Mouse (Mus musculus) kidney, postnatal 0 days (tissue): ENCODE results near the gene Tmcc1. TPM values are rescaled to one million over a fixed set of nuclear protein-coding genes. Genes with fewer than 3 reads are reported as not detected.

Experiments used
- ATAC-seq: fragments of 200-750 bp; cut with Nextera tagmentation; replicated peaks from 2 replicates; pipeline ENCODE4 v1.8.0; 2017; ENCODE audit warnings: low read depth, moderate number of reproducible peaks, moderate TSS enrichment, moderate library complexity; ENCODE audit not compliant: low FRiP score
- DNase-seq: peaks from one replicate; pipeline ENCODE4 v3.0.0-alpha.2; 2016; ENCODE audit warnings: low spot score
- H3K27ac ChIP-seq: fragments of 300-500 bp; sonication (generic); 2 replicates; pipeline ENCODE4 v1.5.1; 2014; ENCODE audit warnings: mild to moderate bottlenecking
- H3K27me3 ChIP-seq: fragments of 300-500 bp; sonication (generic); 2 replicates; pipeline ENCODE4 v1.6.1; 2014; ENCODE audit warnings: low read length, mixed read lengths; ENCODE audit not compliant: insufficient read depth
- H3K36me3 ChIP-seq: fragments of 300-500 bp; sonication (generic); 2 replicates; pipeline ENCODE4 v1.6.1; 2014; ENCODE audit warnings: low read length, mixed read lengths; ENCODE audit not compliant: insufficient read depth
- H3K4me1 ChIP-seq: fragments of 300-500 bp; sonication (generic); replicated peaks from 2 replicates; pipeline ENCODE4 v1.6.1; 2014; ENCODE audit warnings: antibody characterized with exemption, low read length, mixed read lengths; ENCODE audit not compliant: insufficient read depth
- H3K4me2 ChIP-seq: fragments of 300-500 bp; sonication (generic); 2 replicates; pipeline ENCODE4 v1.6.1; 2014; ENCODE audit warnings: mild to moderate bottlenecking, low read length, moderate library complexity, mixed read lengths
- H3K4me3 ChIP-seq: fragments of 300-500 bp; sonication (generic); replicated peaks from 2 replicates; pipeline ENCODE4 v1.5.1; 2014; ENCODE audit warnings: low read depth, low read length
- H3K9ac ChIP-seq: fragments of 300-500 bp; sonication (generic); 2 replicates; pipeline ENCODE4 v1.6.1; 2014; ENCODE audit warnings: low read depth, low read length
- H3K9me3 ChIP-seq: fragments of 300-500 bp; sonication (generic); replicated peaks from 2 replicates; pipeline ENCODE4 v1.6.1; 2016; ENCODE audit warnings: low read length, inconsistent platforms, mixed read lengths
- CTCF ChIP-seq: IDR thresholded peaks from 2 replicates; pipeline ENCODE4 v1.5.1; 2016; ENCODE audit warnings: antibody characterized with exemption, low read depth, mild to moderate bottlenecking, moderate library complexity
- WGBS: fragments of 180-500 bp; shearing (Covaris S2); extraction: QIAGEN DNeasy Blood & Tissue Kit; methylation state at CpG from one replicate; pipeline ENCODE4 v1.1.7; 2014; 5-methylcytosine and 5-hydroxymethylcytosine counted together
- polyA plus RNA-seq: library from polyadenylated mRNA; unstranded; fragments of >200 nt; fragmentation: Nextera tagmentation; extraction: Ambion mirVana; gene quantifications from 2 replicates; pipeline ENCODE4 v1.2.1, GENCODE M21; 2015

Tmcc1 gene
- polyA plus RNA-seq, 1 experiment from 2014 or later, result 6.9 TPM

DNA sequence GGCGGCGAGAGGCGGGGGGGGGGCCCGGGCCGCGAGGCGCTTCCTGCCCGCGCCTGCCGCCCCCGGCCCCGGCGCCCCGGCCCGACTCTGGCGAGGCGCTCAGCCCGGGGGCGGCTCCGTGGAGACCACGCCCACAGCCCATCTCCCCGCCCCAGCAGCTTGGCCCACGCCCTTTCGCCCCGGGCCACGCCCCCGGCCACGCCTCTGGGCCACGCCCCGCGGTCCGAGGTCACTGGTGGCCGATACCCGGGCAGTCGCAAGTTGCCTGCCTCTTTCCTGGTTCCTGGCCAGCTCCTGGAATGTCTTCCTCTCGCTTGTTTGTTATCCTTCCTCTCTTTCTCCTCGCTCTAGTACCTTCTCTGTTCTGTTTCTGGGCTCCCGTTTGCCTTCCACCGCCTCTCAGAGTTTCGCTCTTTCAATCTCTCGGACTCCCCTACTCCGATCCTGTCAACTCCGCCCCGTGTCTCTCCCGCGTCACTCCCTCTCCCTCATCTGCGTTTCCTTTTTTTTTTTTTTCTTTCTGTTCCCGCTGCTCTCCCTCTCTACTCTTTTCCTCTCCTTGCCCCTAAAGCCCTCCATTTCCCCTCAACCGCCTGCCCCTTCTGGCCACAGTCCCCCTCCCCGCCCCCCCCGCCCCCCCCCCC, 198.3 kb downstream of the Tmcc1 start, which contains the start of gene Plxnd1:
TSS of gene Plxnd1 (minus strand) at position 129 of the 644 bp plus-strand sequence.
- TF ChIP-seq CTCF, result no peak
- Histone ChIP-seq H3K27ac (peak within 1 kb of the TSS; percentile 94), H3K4me1 (peaks cover 31% of the 10 kb centered on the region; the same call in 1 of the 2 replicates), H3K4me2 (peak within 1 kb of the TSS; percentile 82), H3K36me3 (no peaks in the 10 kb centered on the region), H3K4me3 (peak within 1 kb of the TSS; percentile 70), H3K9ac (peak within 1 kb of the TSS; percentile 83), H3K27me3 (no peaks in the 10 kb centered on the region; the same call in 1 of the 2 replicates), H3K9me3 (no peaks in the 10 kb centered on the region)
- DNase-seq (peak; percentile 95), ATAC-seq (peak; percentile 71)
- WGBS, result 1% methylated on average over 46 of the region's 51 CpGs

DNA sequence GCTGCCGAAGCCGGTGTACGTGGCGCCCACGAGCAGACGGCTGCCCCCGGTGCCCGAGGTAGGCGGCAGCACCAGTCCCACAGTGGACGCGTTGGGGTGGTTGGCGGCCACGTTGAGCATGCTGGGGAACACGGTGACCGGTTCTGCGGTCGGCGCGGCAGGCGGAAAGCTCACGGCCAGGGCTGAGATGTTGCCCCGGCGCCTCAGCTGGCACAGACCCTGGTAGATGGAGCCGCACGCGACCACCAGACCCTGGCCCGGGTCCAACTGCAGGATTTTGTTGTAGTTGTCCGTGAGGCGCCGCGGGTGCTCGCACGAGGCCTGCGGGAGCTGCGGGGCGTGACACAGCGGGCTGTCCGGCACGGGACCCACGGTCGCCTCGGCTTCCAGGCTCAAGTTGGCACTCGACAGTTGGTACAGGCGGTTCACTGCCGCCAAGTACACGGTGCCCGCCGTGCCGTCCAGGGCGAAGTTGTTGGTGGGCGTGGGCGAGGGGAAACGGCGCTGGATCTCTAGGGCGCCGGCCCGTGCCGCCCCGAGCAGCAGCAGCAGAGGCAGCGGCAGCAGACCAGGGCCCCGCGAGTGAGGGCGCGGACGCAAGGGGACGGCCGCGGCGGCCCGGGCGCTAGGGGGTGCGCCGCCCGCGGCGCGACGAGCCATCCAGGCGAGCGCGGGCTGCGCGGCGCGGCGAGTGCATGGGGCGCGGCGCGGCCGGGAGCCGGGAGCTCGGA, 199.0 kb downstream of the Tmcc1 start:
- Histone ChIP-seq H3K4me1 (peaks cover 31% of the 10 kb centered on the region; the same call in 1 of the 2 replicates), H3K4me3 (peak overlapping the region; percentile 70), H3K4me2 (peak overlapping the region; percentile 82), H3K9ac (peak overlapping the region; percentile 83), H3K27ac (peak overlapping the region; percentile 94), H3K27me3 (no peaks in the 10 kb centered on the region; the same call in 1 of the 2 replicates), H3K36me3 (no peaks in the 10 kb centered on the region), H3K9me3 (no peaks in the 10 kb centered on the region)
- no peak for TF ChIP-seq CTCF
- WGBS, result 1% methylated on average over 80 of the region's 93 CpGs
- no peak for DNase-seq
- no peak; the same call in none of the 2 replicates for ATAC-seq

DNA sequence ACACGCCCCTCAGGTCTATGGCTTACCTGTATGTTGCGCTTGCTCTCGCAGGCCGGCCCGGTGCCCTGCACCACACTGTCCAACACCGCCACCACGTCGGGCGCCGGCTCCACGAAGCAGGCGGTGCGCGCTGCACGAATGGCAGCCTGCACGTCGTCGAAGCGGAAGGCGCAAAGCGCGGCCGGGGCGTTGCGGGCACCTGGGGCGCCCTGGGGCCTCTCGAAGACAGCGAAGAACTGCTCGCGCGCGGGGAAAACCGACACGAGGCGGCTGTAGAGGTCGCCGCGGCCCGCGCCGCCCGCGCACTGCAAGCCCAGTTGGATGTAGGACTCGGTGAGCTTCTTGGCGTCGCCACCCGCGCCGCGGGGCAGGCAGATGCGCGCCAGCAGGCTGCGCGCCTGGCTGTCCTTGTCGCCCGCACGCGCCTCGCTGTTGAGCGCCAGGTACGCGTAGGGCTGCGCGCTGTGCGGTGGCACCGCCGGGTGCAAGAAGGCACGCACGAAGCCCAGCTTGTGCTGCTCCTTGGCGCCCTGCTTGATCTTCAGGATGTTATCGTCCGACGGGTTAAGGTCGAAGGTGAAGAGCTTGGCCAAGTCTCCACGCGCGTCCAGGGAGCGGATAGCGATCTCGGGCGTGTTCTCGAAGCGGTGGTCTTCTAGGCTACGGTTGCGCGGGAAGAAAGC, 199.7 kb downstream of the Tmcc1 start:
- no peak for DNase-seq

DNA sequence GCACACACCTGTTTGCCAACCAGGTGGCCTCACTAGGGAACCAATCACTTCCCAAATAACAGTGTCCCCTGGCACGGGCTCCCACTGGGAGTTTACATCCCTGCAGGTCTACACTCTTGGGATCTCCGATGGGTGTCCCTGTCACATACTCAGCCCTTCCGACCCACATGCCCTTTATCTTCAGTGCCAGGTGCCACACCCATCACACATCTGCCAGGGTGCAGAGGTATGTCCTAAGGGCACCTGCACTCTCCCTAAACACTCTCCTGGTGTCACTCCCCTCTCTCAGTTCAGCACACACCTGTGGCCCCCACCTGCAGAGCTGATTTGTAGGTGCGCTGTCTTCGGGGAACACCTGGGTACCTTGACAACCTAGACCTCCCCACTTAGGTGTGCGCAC, 200.3 kb downstream of the Tmcc1 start:
- DNase-seq (no peak), ATAC-seq (no peak)
- TF ChIP-seq CTCF, result no peak
- H3K27me3 ChIP-seq, result no peaks in the 10 kb centered on the region; the same call in 1 of the 2 replicates
- no peaks in the 10 kb centered on the region for H3K9me3 ChIP-seq
- peak overlapping the region; percentile 83 for H3K9ac ChIP-seq
- peaks cover 36% of the 10 kb centered on the region for H3K4me1 ChIP-seq
- H3K27ac ChIP-seq, result peak overlapping the region; percentile 94; the same call in 1 of the 2 replicates
- peak overlapping the region; percentile 70 for H3K4me3 ChIP-seq
- no peaks in the 10 kb centered on the region for H3K36me3 ChIP-seq
- peak overlapping the region; percentile 82 for H3K4me2 ChIP-seq
- 48% methylated on average over 6 of the region's 6 CpGs for WGBS

More for the DNA sequence above, 199.7 kb downstream of the Tmcc1 start:
- H3K27ac ChIP-seq, result peak overlapping the region; percentile 94
- peak overlapping the region; percentile 82 for H3K4me2 ChIP-seq
- whole genome bisulfite sequencing, result 1% methylated on average over 86 of the region's 86 CpGs
- peak overlapping the region; percentile 70 for H3K4me3 ChIP-seq
- H3K27me3 ChIP-seq, result no peaks in the 10 kb centered on the region; the same call in 1 of the 2 replicates
- TF ChIP-seq CTCF, result no peak
- no peak for ATAC-seq
- peaks cover 37% of the 10 kb centered on the region for H3K4me1 ChIP-seq
- no peaks in the 10 kb centered on the region for H3K36me3 ChIP-seq
- peak overlapping the region; percentile 83 for H3K9ac ChIP-seq
- no peaks in the 10 kb centered on the region for H3K9me3 ChIP-seq

DNA sequence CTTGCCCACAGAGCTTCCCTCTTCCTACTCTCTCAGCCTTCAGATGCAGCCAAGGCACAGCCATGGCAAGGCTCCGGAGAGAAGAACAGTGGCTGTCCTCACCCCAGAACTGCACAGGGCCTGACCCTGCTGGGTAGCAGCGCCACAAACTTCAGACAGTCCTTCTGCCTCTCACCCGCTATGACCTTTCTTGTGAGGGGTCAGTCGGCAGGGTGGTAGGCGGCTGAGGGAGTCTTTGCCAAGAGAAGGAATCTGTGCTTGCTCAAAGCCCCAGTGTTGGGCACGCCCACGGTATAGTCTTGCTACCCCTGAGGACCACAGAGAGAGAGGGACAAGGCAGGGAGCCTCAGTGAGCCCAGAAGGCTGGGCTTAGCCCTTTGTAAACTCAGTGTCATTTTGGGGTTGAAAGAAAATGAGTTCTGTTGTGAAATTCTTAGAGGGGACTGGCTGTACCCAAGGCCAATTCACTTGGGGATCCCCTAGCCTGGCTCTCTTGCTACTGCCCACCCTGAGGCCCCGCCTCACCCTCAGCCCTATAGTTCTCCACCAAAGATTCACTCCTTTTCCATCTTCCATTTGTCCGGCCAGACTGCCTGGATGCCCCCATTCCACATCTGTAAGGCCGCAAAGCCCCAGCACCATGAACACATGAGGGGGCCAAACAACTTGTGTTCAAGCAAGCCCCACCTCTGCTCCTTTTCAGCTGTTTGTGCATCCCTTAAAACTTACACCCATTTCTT, 201.2 kb downstream of the Tmcc1 start:
- TF ChIP-seq CTCF, result no peak
- Histone ChIP-seq H3K36me3 (no peaks in the 10 kb centered on the region), H3K27ac (peak overlapping the region; percentile 79; the same call in 1 of the 2 replicates), H3K27me3 (no peaks in the 10 kb centered on the region; the same call in 1 of the 2 replicates), H3K9ac (peak overlapping the region; percentile 83), H3K4me3 (peak overlapping the region; percentile 70), H3K4me1 (peaks cover 34% of the 10 kb centered on the region), H3K9me3 (no peaks in the 10 kb centered on the region), H3K4me2 (peak overlapping the region; percentile 82)
- no peak for ATAC-seq
- DNase-seq, result no peak
- WGBS, result 30% methylated on average over 10 of the region's 10 CpGs
